Mouse (Mus musculus) forebrain, embryonic 13.5 days (tissue): ENCODE data around the gene Slc7a11. TPM values are rescaled to one million over a fixed set of nuclear protein-coding genes. Genes with fewer than 3 reads are reported as not detected.
"Not testable (repeated sequence)": the region's sequence is repeated elsewhere in the genome, so short reads cannot be mapped to it uniquely, and the experiment has no call there.

Experiments used
- ATAC-seq: fragments of 200-750 bp; cut with Nextera tagmentation; 2 replicates; pipeline ENCODE4 v1.8.0; 2017
- H3K27ac ChIP-seq: fragments of 300-500 bp; sonication (generic); 2 replicates; pipeline ENCODE4 v1.5.1; 2015; ENCODE audit warnings: inconsistent platforms, mild to moderate bottlenecking, moderate library complexity
- H3K27me3 ChIP-seq: fragments of 300-500 bp; sonication (generic); 2 replicates; pipeline ENCODE4 v1.6.1; 2015; ENCODE audit warnings: mild to moderate bottlenecking, inconsistent platforms
- H3K36me3 ChIP-seq: fragments of 300-500 bp; sonication (generic); 2 replicates; pipeline ENCODE4 v1.6.1; 2015; ENCODE audit warnings: mild to moderate bottlenecking, inconsistent platforms; ENCODE audit not compliant: poor library complexity, severe bottlenecking
- H3K4me1 ChIP-seq: fragments of 300-500 bp; sonication (generic); 2 replicates; pipeline ENCODE4 v1.6.1; 2015; ENCODE audit warnings: inconsistent platforms
- H3K4me2 ChIP-seq: fragments of 300-500 bp; sonication (generic); 2 replicates; pipeline ENCODE4 v1.6.1; 2015; ENCODE audit warnings: inconsistent platforms, mild to moderate bottlenecking, moderate library complexity
- H3K4me3 ChIP-seq: fragments of 300-500 bp; sonication (generic); 2 replicates; pipeline ENCODE4 v1.5.1; 2015; ENCODE audit warnings: mild to moderate bottlenecking, inconsistent platforms
- H3K9ac ChIP-seq: fragments of 300-500 bp; sonication (generic); 2 replicates; pipeline ENCODE4 v1.6.1; 2015; ENCODE audit warnings: mild to moderate bottlenecking, inconsistent platforms
- H3K9me3 ChIP-seq: fragments of 300-500 bp; sonication (generic); replicated peaks from 2 replicates; pipeline ENCODE4 v1.6.1; 2016; ENCODE audit warnings: inconsistent platforms
- WGBS: fragments of 180-500 bp; shearing (Covaris S2); methylation state at CpG from one replicate; pipeline ENCODE4 v1.1.7; 2015; 5-methylcytosine and 5-hydroxymethylcytosine counted together
- polyA plus RNA-seq: library from polyadenylated mRNA; unstranded; fragments of >200 nt; fragmentation: Nextera tagmentation; extraction: Ambion mirVana; gene quantifications from 2 replicates; pipeline ENCODE4 v1.2.1, GENCODE M21; 2015

Gene Slc7a11
- polyA plus RNA-seq, 1 experiment from 2014 or later = 1.8 TPM

GRCm38 (mm10) chr3:50439429-50439828 is 4.0 kb downstream of the Slc7a11 start:
- WGBS = 90% methylated on average over 5 of the region's 5 CpGs
- no peak for ATAC-seq

GRCm38 (mm10) chr3:50438520-50439253 is 4.7 kb downstream of the Slc7a11 start:
- no peak for ATAC-seq
- H3K36me3 ChIP-seq = no peaks in the 10 kb centered on the region
- H3K9ac ChIP-seq = no peak overlapping the region
- no peaks in the 10 kb centered on the region for H3K9me3 ChIP-seq
- H3K4me3 ChIP-seq = no peak overlapping the region
- H3K4me2 ChIP-seq = no peak overlapping the region
- H3K27me3 ChIP-seq = no peaks in the 10 kb centered on the region
- 39% methylated on average over 4 of the region's 4 CpGs for WGBS
- no peak overlapping the region for H3K27ac ChIP-seq
- peaks cover 7% of the 10 kb centered on the region for H3K4me1 ChIP-seq

More at GRCm38 (mm10) chr3:50439429-50439828, 4.0 kb downstream of the Slc7a11 start:
- H3K27me3 ChIP-seq = no peaks in the 10 kb centered on the region
- no peak overlapping the region for H3K4me2 ChIP-seq
- H3K4me1 ChIP-seq = peaks cover 14% of the 10 kb centered on the region
- no peak overlapping the region for H3K4me3 ChIP-seq
- no peaks in the 10 kb centered on the region for H3K9me3 ChIP-seq
- H3K27ac ChIP-seq = no peak overlapping the region
- H3K36me3 ChIP-seq = no peaks in the 10 kb centered on the region
- H3K9ac ChIP-seq = no peak overlapping the region

- H3K36me3 ChIP-seq, H3K9me3 ChIP-seq, H3K9ac ChIP-seq, ATAC-seq, H3K27ac ChIP-seq, H3K4me2 ChIP-seq, H3K4me1 ChIP-seq, H3K4me3 ChIP-seq, H3K27me3 ChIP-seq: not testable (repeated sequence)
- whole genome bisulfite sequencing = 32% methylated on average over 2 of the region's 2 CpGs
Observed at GRCm38 (mm10) chr3:50438081-50438480, 5.3 kb downstream of the Slc7a11 start.

- 89% methylated on average over 2 of the region's 2 CpGs for WGBS
- H3K36me3 ChIP-seq, ATAC-seq, H3K27me3 ChIP-seq, H3K4me1 ChIP-seq, H3K27ac ChIP-seq, H3K9me3 ChIP-seq, H3K4me3 ChIP-seq, H3K9ac ChIP-seq, H3K4me2 ChIP-seq: not testable (repeated sequence)
Observed at GRCm38 (mm10) chr3:50436409-50436808, 7.0 kb downstream of the Slc7a11 start.

GRCm38 (mm10) chr3:50433831-50434230 is 9.6 kb downstream of the Slc7a11 start:
- ATAC-seq = no peak
- WGBS = 79% methylated on average over 4 of the region's 4 CpGs

GRCm38 (mm10) chr3:50430811-50431210 is 12.6 kb downstream of the Slc7a11 start:
- H3K9ac ChIP-seq = no peak overlapping the region
- WGBS = 95% methylated on average over 8 of the region's 8 CpGs
- H3K27me3 ChIP-seq = no peaks in the 10 kb centered on the region
- no peak overlapping the region for H3K4me3 ChIP-seq
- no peaks in the 10 kb centered on the region for H3K9me3 ChIP-seq
- no peak overlapping the region for H3K4me2 ChIP-seq
- ATAC-seq = no peak
- no peaks in the 10 kb centered on the region for H3K36me3 ChIP-seq
- no peaks in the 10 kb centered on the region for H3K4me1 ChIP-seq
- no peak overlapping the region for H3K27ac ChIP-seq

More at GRCm38 (mm10) chr3:50433831-50434230, 9.6 kb downstream of the Slc7a11 start:
- H3K9me3 ChIP-seq = no peaks in the 10 kb centered on the region
- H3K27ac ChIP-seq = no peak overlapping the region
- H3K4me3 ChIP-seq = no peak overlapping the region
- no peaks in the 10 kb centered on the region for H3K4me1 ChIP-seq
- no peak overlapping the region for H3K9ac ChIP-seq
- H3K36me3 ChIP-seq = no peaks in the 10 kb centered on the region
- H3K4me2 ChIP-seq = no peak overlapping the region
- no peaks in the 10 kb centered on the region for H3K27me3 ChIP-seq

- H3K4me3 ChIP-seq = no peak overlapping the region
- no peaks in the 10 kb centered on the region for H3K27me3 ChIP-seq
- peaks cover 7% of the 10 kb centered on the region for H3K4me1 ChIP-seq
- H3K36me3 ChIP-seq = no peaks in the 10 kb centered on the region
- peak; percentile 90 for ATAC-seq
- 6% methylated on average over 8 of the region's 8 CpGs for WGBS
- H3K4me2 ChIP-seq = peak overlapping the region; percentile 13; the same call in 1 of the 2 replicates
- no peaks in the 10 kb centered on the region for H3K9me3 ChIP-seq
- no peak overlapping the region; the same call in 1 of the 2 replicates for H3K9ac ChIP-seq
- peak overlapping the region; percentile 33 for H3K27ac ChIP-seq
Observed at GRCm38 (mm10) chr3:50421480-50422277, 21.7 kb downstream of the Slc7a11 start.

- Histone ChIP-seq H3K4me1 (peaks cover 7% of the 10 kb centered on the region), H3K4me2 (no peak overlapping the region), H3K4me3 (no peak overlapping the region), H3K27ac (no peak overlapping the region), H3K36me3 (no peaks in the 10 kb centered on the region), H3K9ac (no peak overlapping the region), H3K9me3 (no peaks in the 10 kb centered on the region), H3K27me3 (no peaks in the 10 kb centered on the region)
- no peak for ATAC-seq
- WGBS = 79% methylated on average over 3 of the region's 3 CpGs
Observed at GRCm38 (mm10) chr3:50419161-50419560, 24.3 kb downstream of the Slc7a11 start.

GRCm38 (mm10) chr3:50406771-50407170 is 36.6 kb downstream of the Slc7a11 start:
- 93% methylated on average over 2 of the region's 2 CpGs for WGBS
- Histone ChIP-seq H3K36me3 (no peaks in the 10 kb centered on the region), H3K9me3 (no peaks in the 10 kb centered on the region), H3K4me1 (no peaks in the 10 kb centered on the region), H3K4me3 (no peak overlapping the region), H3K27me3 (no peaks in the 10 kb centered on the region), H3K4me2 (no peak overlapping the region), H3K9ac (no peak overlapping the region), H3K27ac (no peak overlapping the region)
- ATAC-seq = no peak

GRCm38 (mm10) chr3:50405915-50406314 is 37.5 kb downstream of the Slc7a11 start:
- Histone ChIP-seq H3K4me2 (no peak overlapping the region), H3K36me3 (no peaks in the 10 kb centered on the region), H3K27me3 (no peaks in the 10 kb centered on the region), H3K9me3 (no peaks in the 10 kb centered on the region), H3K4me1 (no peaks in the 10 kb centered on the region), H3K4me3 (no peak overlapping the region), H3K27ac (no peak overlapping the region), H3K9ac (no peak overlapping the region)
- no peak for ATAC-seq
- WGBS = 89% methylated on average over 3 of the region's 3 CpGs

- no peak overlapping the region for H3K27ac ChIP-seq
- 0 out of 2 replicates have a peak, but pooled peaks cover 4% of the 10 kb centered on the region for H3K9me3 ChIP-seq
- peaks cover 8% of the 10 kb centered on the region for H3K4me1 ChIP-seq
- ATAC-seq = no peak
- no peaks in the 10 kb centered on the region for H3K36me3 ChIP-seq
- no peaks in the 10 kb centered on the region for H3K27me3 ChIP-seq
- no peak overlapping the region for H3K9ac ChIP-seq
- 90% methylated on average over 6 of the region's 6 CpGs for WGBS
- H3K4me3 ChIP-seq = no peak overlapping the region
- H3K4me2 ChIP-seq = no peak overlapping the region
Observed at GRCm38 (mm10) chr3:50388786-50389185, 54.6 kb downstream of the Slc7a11 start.

GRCm38 (mm10) chr3:50388288-50388687 is 55.1 kb downstream of the Slc7a11 start:
- H3K27me3 ChIP-seq = no peaks in the 10 kb centered on the region
- no peaks in the 10 kb centered on the region for H3K36me3 ChIP-seq
- ATAC-seq = no peak
- H3K27ac ChIP-seq = no peak overlapping the region
- 67% methylated on average over 9 of the region's 9 CpGs for WGBS
- 0 out of 2 replicates have a peak, but pooled peaks cover 4% of the 10 kb centered on the region for H3K9me3 ChIP-seq
- no peak overlapping the region for H3K4me3 ChIP-seq
- no peak overlapping the region for H3K4me2 ChIP-seq
- no peak overlapping the region for H3K9ac ChIP-seq
- H3K4me1 ChIP-seq = peaks cover 8% of the 10 kb centered on the region
